Mouse (Mus musculus) megakaryocyte, embryonic 14.5 days (primary cell): Measurements from ENCODE around the gene Unc5a. TPM values are rescaled to one million over a fixed set of nuclear protein-coding genes. Genes with fewer than 3 reads are reported as not detected.

Experiments
- H3K27me3 ChIP-seq: replicated peaks from 2 replicates; pipeline ENCODE3; 2012; ENCODE audit warnings: inconsistent platforms
- H3K36me3 ChIP-seq: replicated peaks from 2 replicates; pipeline ENCODE3; 2012; ENCODE audit warnings: low read length, inconsistent platforms, mixed read lengths
- H3K4me1 ChIP-seq: 2 replicates; pipeline ENCODE4 v1.6.1; 2012; ENCODE audit warnings: inconsistent platforms
- H3K4me3 ChIP-seq: replicated peaks from 2 replicates; pipeline ENCODE3; 2012; ENCODE audit warnings: moderate library complexity, mild to moderate bottlenecking, inconsistent platforms
- H3K9me3 ChIP-seq: 2 replicates; pipeline ENCODE4 v1.6.1; 2012; ENCODE audit warnings: inconsistent platforms
- FLI1 ChIP-seq: IDR thresholded peaks from 2 replicates; pipeline ENCODE4 v1.6.1; 2012; ENCODE audit warnings: low read length, inconsistent platforms, mixed read lengths
- GATA1 ChIP-seq: IDR thresholded peaks from 3 replicates; pipeline ENCODE4 v1.6.1; 2012; ENCODE audit warnings: mixed read lengths, low read length, inconsistent platforms, borderline replicate concordance
- polyA plus RNA-seq: library from polyadenylated mRNA; stranded (reverse); fragments of >175 nt; gene quantifications from 2 replicates; pipeline ENCODE4 v1.2.3, GENCODE M21; 2012; ENCODE audit warnings: low replicate concordance; ENCODE audit not compliant: insufficient read depth

Unc5a gene
- polyA plus RNA-seq, 1 experiment: not detected

DNA sequence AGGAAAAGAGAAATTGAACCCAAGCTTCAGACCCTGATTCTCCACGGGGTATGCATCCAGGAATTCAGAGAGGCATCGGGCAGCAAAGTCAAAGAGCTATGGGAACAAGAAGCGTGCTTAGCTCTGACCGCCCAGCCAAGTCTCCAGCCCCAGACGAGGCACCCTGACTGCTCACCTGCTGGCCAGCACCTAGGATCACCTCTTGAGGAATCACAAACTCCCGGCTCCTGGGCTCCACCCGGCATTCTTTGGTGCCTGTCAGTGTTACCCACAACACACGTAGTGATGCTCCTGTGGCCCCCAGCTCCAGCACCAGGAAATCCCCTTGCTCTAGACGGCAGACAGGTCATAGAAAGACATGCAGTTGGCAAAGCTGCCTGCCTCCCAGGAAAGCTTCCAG is 65.2 kb downstream of the Unc5a start:
- Histone ChIP-seq H3K4me3 (no peak overlapping the region), H3K36me3 (no peaks in the 10 kb centered on the region), H3K4me1 (peaks cover 18% of the 10 kb centered on the region), H3K27me3 (peaks cover 58% of the 10 kb centered on the region), H3K9me3 (no peaks in the 10 kb centered on the region)
- TF ChIP-seq FLI1 (no peak), GATA1 (no peak)

GRCm38 (mm10) chr13:55017154-55017897 is 68.1 kb downstream of the Unc5a start:
- Histone ChIP-seq H3K9me3 (no peaks in the 10 kb centered on the region), H3K4me1 (peaks cover 18% of the 10 kb centered on the region), H3K27me3 (peaks cover 39% of the 10 kb centered on the region), H3K36me3 (no peaks in the 10 kb centered on the region), H3K4me3 (no peak overlapping the region)
- TF ChIP-seq GATA1 (no peak), FLI1 (no peak)

GRCm38 (mm10) chr13:55017898-55018599 is 68.8 kb downstream of the Unc5a start:
- Histone ChIP-seq H3K36me3 (no peaks in the 10 kb centered on the region), H3K27me3 (peaks cover 35% of the 10 kb centered on the region), H3K4me1 (peaks cover 25% of the 10 kb centered on the region), H3K4me3 (no peak overlapping the region), H3K9me3 (no peaks in the 10 kb centered on the region)
- TF ChIP-seq GATA1: no peak
- TF ChIP-seq FLI1: no peak

GRCm38 (mm10) chr13:55018700-55019099 is 69.5 kb downstream of the Unc5a start:
- peaks cover 27% of the 10 kb centered on the region for H3K4me1 ChIP-seq

GRCm38 (mm10) chr13:55019181-55019580 is 70.0 kb downstream of the Unc5a start:
- peaks cover 24% of the 10 kb centered on the region for H3K4me1 ChIP-seq
- H3K9me3 ChIP-seq: no peaks in the 10 kb centered on the region
- peaks cover 27% of the 10 kb centered on the region for H3K27me3 ChIP-seq
- no peak overlapping the region for H3K4me3 ChIP-seq
- H3K36me3 ChIP-seq: no peaks in the 10 kb centered on the region
- TF ChIP-seq GATA1 (no peak), FLI1 (no peak)

More at GRCm38 (mm10) chr13:55018700-55019099, 69.5 kb downstream of the Unc5a start:
- no peak overlapping the region for H3K4me3 ChIP-seq
- peaks cover 29% of the 10 kb centered on the region for H3K27me3 ChIP-seq
- TF ChIP-seq GATA1 (no peak), FLI1 (no peak)
- H3K9me3 ChIP-seq: no peaks in the 10 kb centered on the region
- no peaks in the 10 kb centered on the region for H3K36me3 ChIP-seq

DNA sequence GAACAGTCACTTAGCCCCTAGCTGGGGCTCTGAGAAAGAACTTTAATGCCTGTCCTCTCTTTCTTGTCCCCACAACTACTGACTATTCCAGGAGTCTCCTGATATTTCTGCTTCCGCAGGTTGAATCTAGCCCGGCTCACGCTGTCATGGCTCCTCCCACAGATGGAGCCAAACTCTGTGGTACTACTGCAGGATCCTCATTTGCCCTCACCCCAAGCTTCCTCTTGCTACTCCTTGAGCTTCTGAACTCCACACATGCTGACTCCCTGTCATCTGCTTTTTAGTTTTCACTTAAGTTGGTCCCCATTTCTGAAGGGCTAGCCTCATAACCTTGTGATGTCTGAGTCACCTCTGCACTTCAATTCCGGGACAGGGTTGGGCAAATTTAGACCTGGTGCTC is 70.8 kb downstream of the Unc5a start:
- Histone ChIP-seq H3K27me3 (peaks cover 18% of the 10 kb centered on the region), H3K36me3 (peaks cover 2% of the 10 kb centered on the region), H3K4me1 (peaks cover 27% of the 10 kb centered on the region), H3K4me3 (no peak overlapping the region), H3K9me3 (no peaks in the 10 kb centered on the region)
- TF ChIP-seq GATA1: no peak
- TF ChIP-seq FLI1: no peak

DNA sequence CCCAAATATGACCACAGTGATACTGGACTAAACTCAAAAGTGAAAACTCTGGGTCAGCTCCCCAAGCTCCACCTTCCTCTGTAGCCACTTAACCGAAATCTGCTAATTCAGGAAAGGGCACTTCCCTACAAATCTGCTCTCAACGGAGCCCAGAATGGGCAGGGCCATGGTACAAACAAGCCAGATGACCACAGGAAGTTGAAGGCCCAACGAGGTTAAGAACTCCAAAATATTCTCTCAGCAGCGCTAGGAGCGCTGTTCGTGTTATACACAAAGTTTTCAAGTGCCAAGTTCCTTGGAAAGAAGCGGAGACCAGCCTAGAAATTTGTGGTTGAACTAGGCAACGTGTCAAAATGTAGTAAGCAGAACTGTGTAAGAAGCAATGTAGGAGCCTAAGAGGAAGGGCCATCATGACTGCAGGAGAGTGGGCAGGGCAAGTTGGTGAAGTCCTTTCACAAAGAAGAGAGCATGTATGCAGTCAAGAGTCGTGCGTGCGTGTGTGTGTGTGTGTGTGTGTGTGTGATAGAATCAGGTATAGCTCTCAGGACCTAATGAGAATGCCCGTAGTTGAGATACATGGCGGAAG is 72.1 kb downstream of the Unc5a start, which contains the start of gene Hk3:
Gene Hk3 (minus strand): TSS at position 192 of the 586 bp plus-strand sequence.
- H3K4me1 ChIP-seq: peaks cover 20% of the 10 kb centered on the region
- H3K9me3 ChIP-seq: peaks cover 7% of the 10 kb centered on the region; the same call in 1 of the 2 replicates
- peaks cover 9% of the 10 kb centered on the region for H3K27me3 ChIP-seq
- peak within 1 kb of the TSS; percentile 33 for H3K4me3 ChIP-seq
- TF ChIP-seq FLI1 (no peak), GATA1 (no peak)
- H3K36me3 ChIP-seq: peaks cover 11% of the 10 kb centered on the region

DNA sequence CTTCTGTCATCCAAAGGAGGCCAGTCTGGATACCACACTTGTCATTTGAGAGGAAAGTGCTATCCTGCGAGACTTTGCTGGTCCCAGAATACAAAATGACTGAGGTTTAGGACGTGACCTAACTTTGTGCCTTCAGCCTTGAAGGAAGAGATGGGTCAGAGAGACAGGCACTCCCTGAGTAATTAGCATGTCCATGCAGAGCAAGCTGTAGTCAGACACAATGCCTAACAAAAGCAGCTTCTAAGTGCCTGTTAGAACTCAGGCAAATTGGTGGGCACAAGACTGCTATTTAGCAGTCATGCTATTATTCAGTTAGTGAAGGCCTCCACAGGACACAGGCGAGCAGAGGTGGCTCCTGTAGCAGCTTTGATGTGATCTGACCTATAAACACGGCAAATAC is 73.0 kb downstream of the Unc5a start:
- Histone ChIP-seq H3K36me3 (peaks cover 12% of the 10 kb centered on the region), H3K27me3 (peaks cover 5% of the 10 kb centered on the region), H3K4me1 (peaks cover 20% of the 10 kb centered on the region), H3K4me3 (peak overlapping the region; percentile 77), H3K9me3 (peaks cover 8% of the 10 kb centered on the region; the same call in 1 of the 2 replicates)
- TF ChIP-seq GATA1 (no peak), FLI1 (no peak)

- Histone ChIP-seq H3K4me3 (peak overlapping the region; percentile 77), H3K9me3 (peaks cover 8% of the 10 kb centered on the region; the same call in 1 of the 2 replicates), H3K36me3 (peaks cover 14% of the 10 kb centered on the region), H3K4me1 (peaks cover 20% of the 10 kb centered on the region), H3K27me3 (peaks cover 5% of the 10 kb centered on the region)
- TF ChIP-seq FLI1: no peak
- no peak for TF ChIP-seq GATA1
Measured at GRCm38 (mm10) chr13:55022715-55023114, 73.5 kb downstream of the Unc5a start.

DNA sequence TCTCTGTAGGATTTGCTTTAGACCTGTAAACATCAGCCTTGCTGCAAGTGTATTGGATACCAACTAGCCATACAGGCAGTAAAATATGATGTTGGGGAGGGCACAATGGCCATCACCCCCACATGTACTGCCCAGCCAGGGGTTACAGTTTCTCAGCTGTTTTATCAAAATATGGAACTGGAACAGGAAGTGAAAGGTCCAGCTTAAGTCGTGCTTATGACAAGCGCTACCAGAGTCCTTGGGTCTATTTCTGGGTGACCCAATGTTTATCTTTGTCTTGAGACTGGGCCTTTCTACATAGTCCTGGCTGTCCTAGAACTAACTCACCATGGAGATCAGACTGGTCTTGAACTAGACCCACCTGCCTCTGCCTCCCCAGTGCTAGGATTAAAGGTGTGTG is 75.0 kb downstream of the Unc5a start:
- peaks cover under 1% of the 10 kb centered on the region for H3K27me3 ChIP-seq
- peaks cover 20% of the 10 kb centered on the region for H3K4me1 ChIP-seq
- peaks cover 29% of the 10 kb centered on the region for H3K36me3 ChIP-seq
- TF ChIP-seq FLI1 (no peak), GATA1 (no peak)
- peaks cover 8% of the 10 kb centered on the region; the same call in 1 of the 2 replicates for H3K9me3 ChIP-seq
- H3K4me3 ChIP-seq: no peak overlapping the region
